Mouse (Mus musculus): Measurements from ENCODE around the gene Mrps23.

Mrps23 gene

GRCm38 (mm10) chr11:88203712-88204532 lies at the start of gene Mrps23:
TSS of gene Mrps23 (plus strand) at chr11:88204388.
- DNase-seq (ENCODE audit: low read depth in 1 of 2, low spot score in 2 of 2): peak; percentile 71 to 81

GRCm38 (mm10) chr11:88154500-88154899 lies 49.7 kb upstream of the Mrps23 start:
- DNase-seq (ENCODE audit: low read depth in 1 of 2, low spot score in 2 of 2): no peak

GRCm38 (mm10) chr11:88155451-88155850 lies 48.7 kb upstream of the Mrps23 start:
- no peak for DNase-seq (ENCODE audit: low read depth in 1 of 2, low spot score in 2 of 2)

- DNase-seq (ENCODE audit: low read depth in 1 of 2, low spot score in 2 of 2): no peak
Measured at GRCm38 (mm10) chr11:88155998-88156397, 48.2 kb upstream of the Mrps23 start.

- DNase-seq (ENCODE audit: low read depth in 1 of 2, low spot score in 2 of 2): no peak
Measured at GRCm38 (mm10) chr11:88156403-88156802, 47.8 kb upstream of the Mrps23 start.

GRCm38 (mm10) chr11:88158842-88159246 lies 45.3 kb upstream of the Mrps23 start:
- DNase-seq (ENCODE audit: low read depth in 1 of 2, low spot score in 2 of 2): no peak

GRCm38 (mm10) chr11:88159389-88159788 lies 44.8 kb upstream of the Mrps23 start:
- no peak for DNase-seq (ENCODE audit: low read depth in 1 of 2, low spot score in 2 of 2)

GRCm38 (mm10) chr11:88160316-88160715 lies 43.9 kb upstream of the Mrps23 start:
- DNase-seq (ENCODE audit: low read depth in 1 of 2, low spot score in 2 of 2): no peak

- no peak for DNase-seq (ENCODE audit: low read depth in 1 of 2, low spot score in 2 of 2)
Measured at GRCm38 (mm10) chr11:88161051-88161581, 43.1 kb upstream of the Mrps23 start.

- DNase-seq (ENCODE audit: low read depth in 1 of 2, low spot score in 2 of 2): peak; percentile 24 to 54
Measured at GRCm38 (mm10) chr11:88161651-88162362, 42.4 kb upstream of the Mrps23 start.

- DNase-seq (ENCODE audit: low read depth in 1 of 2, low spot score in 2 of 2): no peak
Measured at GRCm38 (mm10) chr11:88162740-88163139, 41.4 kb upstream of the Mrps23 start.

- DNase-seq (ENCODE audit: low read depth in 1 of 2, low spot score in 2 of 2): no peak
Measured at GRCm38 (mm10) chr11:88164213-88164723, 39.9 kb upstream of the Mrps23 start.

GRCm38 (mm10) chr11:88164801-88165377 lies 39.3 kb upstream of the Mrps23 start:
- no peak for DNase-seq (ENCODE audit: low read depth in 1 of 2, low spot score in 2 of 2)

GRCm38 (mm10) chr11:88165683-88166364 lies 38.4 kb upstream of the Mrps23 start:
- DNase-seq (ENCODE audit: low read depth in 1 of 2, low spot score in 2 of 2): no peak

- no peak for DNase-seq (ENCODE audit: low read depth in 1 of 2, low spot score in 2 of 2)
Measured at GRCm38 (mm10) chr11:88166471-88166870, 37.7 kb upstream of the Mrps23 start.

- no peak for DNase-seq (ENCODE audit: low read depth in 1 of 2, low spot score in 2 of 2)
Measured at GRCm38 (mm10) chr11:88168611-88169010, 35.6 kb upstream of the Mrps23 start.

- no peak for DNase-seq (ENCODE audit: low read depth in 1 of 2, low spot score in 2 of 2)
Measured at GRCm38 (mm10) chr11:88169531-88170040, 34.6 kb upstream of the Mrps23 start.

GRCm38 (mm10) chr11:88170606-88171005 lies 33.6 kb upstream of the Mrps23 start:
- no peak for DNase-seq (ENCODE audit: low read depth in 1 of 2, low spot score in 2 of 2)

GRCm38 (mm10) chr11:88171876-88172442 lies 32.2 kb upstream of the Mrps23 start:
- DNase-seq (ENCODE audit: low read depth in 1 of 2, low spot score in 2 of 2): no peak

- DNase-seq (ENCODE audit: low read depth in 1 of 2, low spot score in 2 of 2): no peak
Measured at GRCm38 (mm10) chr11:88172601-88173325, 31.4 kb upstream of the Mrps23 start.

Data from monocyte, adult 2 months (primary cell).